Mouse (Mus musculus): ENCODE data around the gene Dapk2.

DNA sequence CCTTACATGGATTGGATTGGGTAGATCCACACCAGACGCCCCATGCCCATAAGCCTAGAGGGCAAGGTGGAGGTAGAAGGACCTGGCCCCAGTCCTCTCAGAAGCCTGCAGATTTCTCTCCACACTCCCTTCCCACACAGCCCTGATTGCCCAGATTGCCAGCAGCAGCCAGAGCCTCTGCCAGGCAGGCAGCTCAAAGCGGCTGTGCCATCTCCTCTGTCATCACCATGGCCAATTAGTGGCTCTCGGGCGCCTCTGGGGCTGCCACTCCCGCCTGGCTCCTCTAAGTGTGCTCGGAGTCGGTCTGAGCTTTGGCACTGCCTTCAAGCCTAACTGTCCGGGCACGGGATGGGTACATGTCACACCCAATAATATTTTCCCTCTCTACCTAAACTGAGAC, 47.7 kb downstream of the Dapk2 start:
- no peak for TF ChIP-seq CTCF (IDR thresholded peaks at IDR 0.05; ENCODE audit: low read depth)
- no peak for TF ChIP-seq EP300 (IDR thresholded peaks at IDR 0.05; ENCODE audit: low read depth)
